Mouse (Mus musculus): ENCODE results near the gene Rnf34. TPM values are rescaled to one million over a fixed set of nuclear protein-coding genes. Genes with fewer than 3 reads are reported as not detected.

Gene Rnf34
- polyA plus RNA-seq, 1 experiment from 2014 or later: 49.9 TPM

GRCm38 (mm10) chr5:122908001-122908400, 58.2 kb downstream of the Rnf34 start:
- H3K4me2 ChIP-seq: no peak overlapping the region
- ATAC-seq (replicated peaks): no peak
- 94% methylated on average over 2 of the region's 2 CpGs for WGBS

GRCm38 (mm10) chr5:122909481-122909880, 59.6 kb downstream of the Rnf34 start:
- no peaks in the 10 kb centered on the region for H3K27me3 ChIP-seq (replicated peaks)
- H3K4me2 ChIP-seq: no peak overlapping the region
- ATAC-seq (replicated peaks): no peak
- H3K36me3 ChIP-seq (replicated peaks): no peaks in the 10 kb centered on the region
- no peaks in the 10 kb centered on the region for H3K4me1 ChIP-seq
- no peak overlapping the region for H3K4me3 ChIP-seq
- H3K9me3 ChIP-seq: no peaks in the 10 kb centered on the region
- 88% methylated on average over 18 of the region's 18 CpGs for whole genome bisulfite sequencing
- H3K9ac ChIP-seq: no peak overlapping the region
- H3K27ac ChIP-seq: no peak overlapping the region

More at GRCm38 (mm10) chr5:122908001-122908400, 58.2 kb downstream of the Rnf34 start:
- H3K9me3 ChIP-seq: no peaks in the 10 kb centered on the region
- H3K9ac ChIP-seq: no peak overlapping the region
- no peaks in the 10 kb centered on the region for H3K36me3 ChIP-seq (replicated peaks)
- H3K27me3 ChIP-seq (replicated peaks): no peaks in the 10 kb centered on the region
- H3K4me1 ChIP-seq: no peaks in the 10 kb centered on the region
- no peak overlapping the region for H3K4me3 ChIP-seq
- no peak overlapping the region for H3K27ac ChIP-seq

- ATAC-seq (replicated peaks): no peak
- no peak overlapping the region for H3K9ac ChIP-seq
- H3K4me2 ChIP-seq: no peak overlapping the region
- no peak overlapping the region for H3K27ac ChIP-seq
- 90% methylated on average over 4 of the region's 4 CpGs for WGBS
- no peak overlapping the region for H3K4me3 ChIP-seq
- no peaks in the 10 kb centered on the region for H3K27me3 ChIP-seq (replicated peaks)
- H3K9me3 ChIP-seq: no peaks in the 10 kb centered on the region
- no peaks in the 10 kb centered on the region for H3K4me1 ChIP-seq
- H3K36me3 ChIP-seq (replicated peaks): no peaks in the 10 kb centered on the region
Measured at GRCm38 (mm10) chr5:122912863-122913262, 63.0 kb downstream of the Rnf34 start.

- H3K4me1 ChIP-seq: no peaks in the 10 kb centered on the region
- no peak overlapping the region for H3K9ac ChIP-seq
- H3K4me3 ChIP-seq: no peak overlapping the region
- 94% methylated on average over 6 of the region's 6 CpGs for WGBS
- H3K4me2 ChIP-seq: no peak overlapping the region
- no peaks in the 10 kb centered on the region for H3K9me3 ChIP-seq
- H3K36me3 ChIP-seq (replicated peaks): no peaks in the 10 kb centered on the region
- ATAC-seq (replicated peaks): no peak
- no peaks in the 10 kb centered on the region for H3K27me3 ChIP-seq (replicated peaks)
- no peak overlapping the region for H3K27ac ChIP-seq
Measured at GRCm38 (mm10) chr5:122916147-122916546, 66.3 kb downstream of the Rnf34 start.

- Histone ChIP-seq H3K4me2 (no peak overlapping the region), H3K4me1 (no peaks in the 10 kb centered on the region), H3K9me3 (no peaks in the 10 kb centered on the region), H3K27me3 (replicated peaks) (no peaks in the 10 kb centered on the region), H3K36me3 (replicated peaks) (no peaks in the 10 kb centered on the region), H3K9ac (no peak overlapping the region), H3K27ac (no peak overlapping the region), H3K4me3 (no peak overlapping the region)
- ATAC-seq (replicated peaks): no peak
- WGBS: 41% methylated on average over 7 of the region's 7 CpGs
Measured at GRCm38 (mm10) chr5:122917982-122918711, 68.3 kb downstream of the Rnf34 start.

GRCm38 (mm10) chr5:122920557-122920956, 70.7 kb downstream of the Rnf34 start:
- Histone ChIP-seq H3K27ac (no peak overlapping the region), H3K9me3 (no peaks in the 10 kb centered on the region), H3K4me2 (no peak overlapping the region), H3K9ac (no peak overlapping the region), H3K27me3 (replicated peaks) (no peaks in the 10 kb centered on the region), H3K4me1 (no peaks in the 10 kb centered on the region), H3K36me3 (replicated peaks) (no peaks in the 10 kb centered on the region), H3K4me3 (no peak overlapping the region)
- no peak for ATAC-seq (replicated peaks)
- 90% methylated on average over 5 of the region's 5 CpGs for WGBS

Other genes starting within 250 kb of the Rnf34 start
- gene Ift81, start 235.5 kb upstream of the Rnf34 start, polyA plus RNA-seq (2015; fragmentation: Nextera tagmentation; extraction: Ambion mirVana): 64.1 and 75.6 TPM in 2 replicates
- 2.9 and 3.0 TPM in 2 replicates for gene P2rx7, start 206.1 kb upstream of the Rnf34 start, polyA plus RNA-seq (2015; fragmentation: Nextera tagmentation; extraction: Ambion mirVana)
- gene P2rx4, start 142.5 kb upstream of the Rnf34 start, polyA plus RNA-seq (2015; fragmentation: Nextera tagmentation; extraction: Ambion mirVana): 14.5 and 14.7 TPM in 2 replicates
- 66.1 and 69.4 TPM in 2 replicates for gene Camkk2, start 70.6 kb upstream of the Rnf34 start, polyA plus RNA-seq (2015; fragmentation: Nextera tagmentation; extraction: Ambion mirVana)
- 531 and 544 TPM in 2 replicates for gene Anapc5, start 28.7 kb upstream of the Rnf34 start, polyA plus RNA-seq (2015; fragmentation: Nextera tagmentation; extraction: Ambion mirVana)
- 115 and 123 TPM in 2 replicates for gene Kdm2b, start 139.8 kb downstream of the Rnf34 start, polyA plus RNA-seq (2015; fragmentation: Nextera tagmentation; extraction: Ambion mirVana)
- gene Orai1, start 165.0 kb downstream of the Rnf34 start, polyA plus RNA-seq (2015; fragmentation: Nextera tagmentation; extraction: Ambion mirVana): 11.6 and 13.6 TPM in 2 replicates
- 1.5 TPM in 1 of 2 replicates, not detected in the other for gene Morn3, start 197.0 kb downstream of the Rnf34 start, polyA plus RNA-seq (2015; fragmentation: Nextera tagmentation; extraction: Ambion mirVana)
- gene Tmem120b, start 218.4 kb downstream of the Rnf34 start, polyA plus RNA-seq (2015; fragmentation: Nextera tagmentation; extraction: Ambion mirVana): 17.1 and 23.3 TPM in 2 replicates

Data from midbrain, embryonic 15.5 days (tissue).